Mouse (Mus musculus) stomach, postnatal 0 days (tissue): Measurements from ENCODE around the gene Tnrc18.

Experiments used
- CTCF ChIP-seq: IDR thresholded peaks from 2 replicates; pipeline ENCODE4 v1.5.1; 2016; ENCODE audit warnings: antibody characterized with exemption, low read depth, mild to moderate bottlenecking, moderate library complexity
- EP300 ChIP-seq: optimal IDR thresholded peaks from 2 replicates; pipeline ENCODE3; 2016; ENCODE audit warnings: antibody characterized with exemption

GRCm38 (mm10) chr5:142783142-142783540 is 34.3 kb downstream of the Tnrc18 start:
- TF ChIP-seq CTCF (no peak), EP300 (no peak)
